Mouse (Mus musculus) liver, embryonic 11.5 days (tissue): Measurements from ENCODE around the gene Coq5. TPM values are rescaled to one million over a fixed set of nuclear protein-coding genes. Genes with fewer than 3 reads are reported as not detected.

Experiments
- ATAC-seq: fragments of 200-750 bp; cut with Nextera tagmentation; replicated peaks from 2 replicates; pipeline ENCODE4 v1.8.0; 2017; ENCODE audit warnings: moderate number of reproducible peaks, mild to moderate bottlenecking, moderate TSS enrichment, moderate library complexity; ENCODE audit not compliant: low FRiP score
- DNase-seq: peaks from one replicate; pipeline ENCODE4 v3.0.0-alpha.2; 2017; ENCODE audit warnings: low spot score
- H3K27ac ChIP-seq: fragments of 300-500 bp; sonication (generic); 2 replicates; pipeline ENCODE4 v1.5.1; 2014; ENCODE audit warnings: mild to moderate bottlenecking, low read depth, low read length, control low read depth
- H3K27me3 ChIP-seq: fragments of 300-500 bp; sonication (generic); replicated peaks from 2 replicates; pipeline ENCODE4 v1.6.1; 2014; ENCODE audit warnings: low read length, mixed read lengths; ENCODE audit not compliant: control insufficient read depth, insufficient read depth
- H3K36me3 ChIP-seq: fragments of 300-500 bp; sonication (generic); 2 replicates; pipeline ENCODE4 v1.6.1; 2014; ENCODE audit warnings: mild to moderate bottlenecking, low read length, moderate library complexity, mixed read lengths; ENCODE audit not compliant: control insufficient read depth, insufficient read depth
- H3K4me1 ChIP-seq: fragments of 300-500 bp; sonication (generic); replicated peaks from 2 replicates; pipeline ENCODE4 v1.6.1; 2014; ENCODE audit warnings: low read length, mixed read lengths; ENCODE audit not compliant: control insufficient read depth, insufficient read depth
- H3K4me2 ChIP-seq: fragments of 300-500 bp; sonication (generic); 2 replicates; pipeline ENCODE4 v1.6.1; 2014; ENCODE audit warnings: mild to moderate bottlenecking, control low read depth, moderate library complexity
- H3K4me3 ChIP-seq: fragments of 300-500 bp; sonication (generic); 2 replicates; pipeline ENCODE4 v1.5.1; 2014; ENCODE audit warnings: low read depth, low read length, control low read depth
- H3K9ac ChIP-seq: fragments of 300-500 bp; sonication (generic); 2 replicates; pipeline ENCODE4 v1.6.1; 2014; ENCODE audit warnings: low read depth, low read length, control low read depth
- H3K9me3 ChIP-seq: fragments of 300-500 bp; sonication (generic); 2 replicates; pipeline ENCODE4 v1.6.1; 2016; ENCODE audit warnings: low read length, inconsistent platforms, mixed read lengths; ENCODE audit not compliant: control insufficient read depth
- WGBS: fragments of 180-500 bp; shearing (Covaris S2); extraction: QIAGEN DNeasy Blood & Tissue Kit; methylation state at CpG from one replicate; pipeline ENCODE4 v1.1.7; 2014; 5-methylcytosine and 5-hydroxymethylcytosine counted together
- polyA plus RNA-seq: library from polyadenylated mRNA; unstranded; fragments of >200 nt; fragmentation: Nextera tagmentation; extraction: Ambion mirVana; gene quantifications from 2 replicates; pipeline ENCODE4 v1.2.1, GENCODE M21; 2014

The Coq5 gene
- polyA plus RNA-seq, 1 experiment from 2014 or later = 67.9 TPM

DNA sequence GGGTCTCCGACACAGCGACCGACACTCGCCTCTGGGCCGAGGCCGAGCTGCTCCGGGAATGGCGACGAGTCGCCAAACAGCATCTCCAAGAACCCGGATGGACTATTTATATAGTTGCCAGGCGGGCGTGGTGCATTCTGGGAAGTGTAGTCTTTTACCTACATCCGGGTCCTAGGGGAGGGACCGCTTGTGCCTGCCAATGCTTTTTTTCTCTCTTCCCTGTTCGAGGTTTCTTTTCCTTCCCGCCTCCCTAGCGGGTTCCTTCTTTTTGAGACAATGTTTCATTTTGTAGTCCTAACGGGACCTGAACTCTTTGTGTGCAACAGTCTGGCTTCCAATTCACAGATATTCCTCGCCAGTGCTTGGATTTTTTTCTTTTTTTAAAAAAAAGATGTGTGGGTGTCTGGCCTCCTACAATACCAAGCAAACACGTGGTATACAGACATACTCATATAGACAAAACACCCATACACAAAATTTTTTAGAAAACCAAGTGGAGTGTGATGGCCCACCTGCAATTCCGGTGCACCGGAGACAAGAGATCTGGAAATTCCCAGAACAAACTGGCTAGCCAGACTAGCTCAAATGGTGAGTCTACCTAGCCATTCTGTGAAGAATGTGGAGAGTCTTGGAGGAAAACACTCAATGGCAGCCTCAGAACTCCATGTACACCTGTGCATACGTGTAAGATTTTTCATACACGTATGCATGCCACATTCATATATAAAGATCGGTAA is 6.5 kb upstream of the Coq5 start, which contains the start of gene Rnf10:
Gene Rnf10, minus strand, starts transcription at position 87 of the 737 bp plus-strand sequence.
- ATAC-seq = peak; percentile 88
- peak within 1 kb of the TSS; percentile 96 for H3K9ac ChIP-seq
- DNase-seq = peak; percentile 99
- H3K4me3 ChIP-seq = peak within 1 kb of the TSS; percentile 98
- no peaks in the 10 kb centered on the region for H3K27me3 ChIP-seq
- peak within 1 kb of the TSS; percentile 88 for H3K4me2 ChIP-seq
- H3K4me1 ChIP-seq = peaks cover 42% of the 10 kb centered on the region
- H3K9me3 ChIP-seq = no peaks in the 10 kb centered on the region
- H3K27ac ChIP-seq = peak within 1 kb of the TSS; percentile 70
- WGBS = 12% methylated on average over 26 of the region's 26 CpGs
- H3K36me3 ChIP-seq = peaks cover 7% of the 10 kb centered on the region; the same call in 1 of the 2 replicates

DNA sequence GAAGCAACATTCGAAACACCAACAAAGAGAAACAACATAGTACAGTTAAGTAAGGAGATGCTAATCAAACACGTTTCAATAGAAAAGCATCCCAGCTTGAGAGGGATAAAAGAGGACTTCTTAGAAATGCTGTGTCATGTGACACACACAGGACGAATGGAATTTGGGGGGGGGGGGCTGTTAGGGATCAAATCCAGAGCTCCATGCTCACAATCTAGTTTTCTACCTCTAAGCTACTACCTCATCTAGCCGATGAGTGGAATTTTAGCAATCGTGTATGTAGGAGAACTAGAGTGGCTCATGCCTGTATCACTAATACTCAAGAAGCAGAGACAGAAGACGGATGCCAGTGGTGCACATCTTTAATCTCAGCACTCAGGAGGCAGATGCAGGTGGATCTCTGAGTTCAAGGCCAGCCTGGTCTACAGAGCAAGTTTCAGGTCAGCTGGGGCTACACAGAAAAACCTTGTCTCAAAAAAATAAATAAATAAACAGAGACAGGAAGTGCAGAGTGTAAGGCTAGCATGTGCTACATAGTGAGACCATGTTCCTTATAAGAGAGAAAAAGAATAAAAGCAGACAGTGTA is 5.8 kb upstream of the Coq5 start:
- Histone ChIP-seq H3K9ac (no peak overlapping the region; the same call in 1 of the 2 replicates), H3K4me3 (peak overlapping the region; percentile 98; the same call in 1 of the 2 replicates), H3K4me2 (peak overlapping the region; percentile 57), H3K9me3 (no peaks in the 10 kb centered on the region), H3K4me1 (peaks cover 41% of the 10 kb centered on the region), H3K27ac (peak overlapping the region; percentile 13; the same call in 1 of the 2 replicates), H3K27me3 (no peaks in the 10 kb centered on the region), H3K36me3 (peaks cover 7% of the 10 kb centered on the region; the same call in 1 of the 2 replicates)
- ATAC-seq (no peak), DNase-seq (no peak)
- WGBS = 69% methylated on average over 6 of the region's 6 CpGs

DNA sequence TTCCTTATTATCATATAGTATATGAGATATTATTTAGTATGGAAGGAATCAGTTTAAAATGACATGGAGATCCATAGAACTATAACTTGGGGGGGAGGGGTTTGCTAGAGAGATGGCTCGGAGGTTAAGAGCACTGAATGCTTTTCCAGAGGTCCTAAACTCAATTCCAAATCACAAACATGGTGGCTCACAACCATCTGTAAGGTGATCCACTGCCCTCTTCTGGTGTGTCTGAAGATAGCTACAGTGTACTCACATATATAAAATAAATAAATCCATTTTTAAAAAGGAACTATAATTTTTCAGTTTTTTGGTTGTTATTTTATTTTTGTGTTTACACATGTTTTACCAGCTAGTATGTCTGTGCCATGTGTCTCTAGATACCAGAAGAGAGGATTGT is 5.1 kb upstream of the Coq5 start:
- no peak overlapping the region for H3K27ac ChIP-seq
- H3K4me1 ChIP-seq = peaks cover 34% of the 10 kb centered on the region
- no peaks in the 10 kb centered on the region for H3K27me3 ChIP-seq
- 65% methylated on average over 1 of the region's 1 CpGs for WGBS
- ATAC-seq (no peak), DNase-seq (no peak)
- no peaks in the 10 kb centered on the region for H3K9me3 ChIP-seq
- H3K36me3 ChIP-seq = peaks cover 5% of the 10 kb centered on the region; the same call in 1 of the 2 replicates
- H3K4me3 ChIP-seq = no peak overlapping the region
- no peak overlapping the region for H3K9ac ChIP-seq
- no peak overlapping the region for H3K4me2 ChIP-seq

DNA sequence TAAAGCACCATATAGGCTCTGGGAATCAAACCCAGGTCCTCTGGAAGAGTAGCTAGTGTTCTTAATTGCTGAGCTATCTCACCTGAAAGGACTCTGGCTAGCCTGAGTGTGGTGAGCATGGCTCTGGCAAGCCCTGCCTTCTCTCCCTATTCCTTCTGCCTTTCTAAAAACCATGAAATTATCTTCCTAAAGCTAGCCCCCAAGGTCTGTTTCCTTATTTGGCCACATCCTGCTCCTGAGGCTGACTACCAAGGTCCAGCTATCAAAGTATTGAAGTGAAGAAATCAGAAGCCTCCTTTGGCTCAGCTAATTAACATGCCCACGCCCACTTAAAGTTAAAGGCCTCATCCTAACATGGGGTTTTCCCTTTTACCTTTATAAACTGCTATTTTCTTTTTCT is 4.7 kb upstream of the Coq5 start:
- 87% methylated on average over 1 of the region's 1 CpGs for WGBS
- Histone ChIP-seq H3K4me2 (no peak overlapping the region), H3K36me3 (0 out of 2 replicates have a peak, but pooled peaks cover under 1% of the 10 kb centered on the region), H3K4me3 (no peak overlapping the region), H3K4me1 (peaks cover 30% of the 10 kb centered on the region), H3K27ac (no peak overlapping the region), H3K27me3 (no peaks in the 10 kb centered on the region), H3K9ac (no peak overlapping the region), H3K9me3 (no peaks in the 10 kb centered on the region)
- DNase-seq = no peak
- ATAC-seq = no peak

DNA sequence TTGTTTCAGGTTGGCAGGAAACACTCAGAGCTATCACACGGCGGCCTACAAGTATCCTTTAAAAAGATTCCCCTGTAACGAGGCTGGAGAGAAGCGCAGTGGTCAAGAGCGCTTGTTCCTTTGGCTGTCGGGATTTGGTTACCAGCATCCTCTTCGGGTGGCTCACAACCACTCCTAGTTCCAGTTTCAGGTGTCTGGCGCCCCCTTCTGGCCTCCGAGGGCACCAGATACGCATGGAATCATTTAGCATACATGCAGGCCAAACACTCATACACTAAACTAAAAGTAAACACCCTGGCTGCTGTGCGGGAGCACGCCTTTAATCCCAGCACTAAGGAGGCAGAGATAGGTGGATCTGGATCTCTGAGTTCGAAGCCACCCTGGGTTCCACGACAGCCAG is 3.5 kb upstream of the Coq5 start:
- 49% methylated on average over 14 of the region's 14 CpGs for WGBS
- DNase-seq (no peak), ATAC-seq (no peak)
- Histone ChIP-seq H3K9ac (no peak overlapping the region), H3K9me3 (no peaks in the 10 kb centered on the region), H3K4me2 (no peak overlapping the region), H3K4me3 (no peak overlapping the region), H3K27ac (no peak overlapping the region), H3K36me3 (no peaks in the 10 kb centered on the region), H3K27me3 (no peaks in the 10 kb centered on the region), H3K4me1 (peaks cover 23% of the 10 kb centered on the region)

DNA sequence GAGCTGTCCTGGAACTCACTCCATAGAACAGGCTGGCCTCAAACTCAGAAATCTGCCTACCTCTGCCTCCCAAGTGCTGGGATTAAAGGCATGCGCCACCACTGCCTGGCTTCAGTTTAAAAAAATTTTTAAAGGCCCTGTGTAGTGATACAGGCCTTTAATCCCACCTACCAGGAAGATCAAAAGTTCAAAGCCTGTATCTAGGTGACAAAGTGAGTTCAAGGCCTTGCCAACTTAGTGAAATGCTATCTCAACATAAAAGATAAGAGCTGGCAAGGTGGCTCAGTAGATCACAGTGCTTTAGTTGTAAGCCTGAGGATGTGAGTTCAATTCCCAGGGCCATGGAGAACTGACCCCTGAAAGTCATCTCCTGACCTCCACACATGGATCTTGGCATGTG is 1.4 kb upstream of the Coq5 start:
- Histone ChIP-seq H3K27me3 (no peaks in the 10 kb centered on the region), H3K4me2 (no peak overlapping the region), H3K27ac (no peak overlapping the region), H3K9ac (no peak overlapping the region), H3K4me1 (peaks cover 18% of the 10 kb centered on the region), H3K4me3 (no peak overlapping the region), H3K36me3 (no peaks in the 10 kb centered on the region), H3K9me3 (no peaks in the 10 kb centered on the region)
- DNase-seq (no peak), ATAC-seq (no peak)
- 85% methylated on average over 1 of the region's 1 CpGs for WGBS

DNA sequence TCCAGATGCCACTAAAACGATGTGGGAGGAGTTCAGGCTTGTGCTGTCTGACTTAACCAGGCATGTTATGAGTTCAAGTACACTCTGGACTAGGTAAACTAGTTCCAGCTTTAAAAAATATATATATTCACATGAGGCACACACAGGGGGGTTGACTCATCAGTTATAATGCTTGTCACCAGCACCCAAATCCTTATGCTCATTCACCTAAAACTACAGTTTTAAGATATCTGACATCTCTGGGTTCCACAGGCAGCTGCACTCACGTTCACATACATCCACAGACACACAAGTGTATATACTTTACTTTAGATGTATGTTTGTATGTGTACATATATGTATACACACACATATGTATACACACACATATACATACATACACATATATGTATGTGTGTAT is 681 bp upstream of the Coq5 start:
- no peak for ATAC-seq
- no peaks in the 10 kb centered on the region for H3K9me3 ChIP-seq
- peaks cover 14% of the 10 kb centered on the region for H3K4me1 ChIP-seq

DNA sequence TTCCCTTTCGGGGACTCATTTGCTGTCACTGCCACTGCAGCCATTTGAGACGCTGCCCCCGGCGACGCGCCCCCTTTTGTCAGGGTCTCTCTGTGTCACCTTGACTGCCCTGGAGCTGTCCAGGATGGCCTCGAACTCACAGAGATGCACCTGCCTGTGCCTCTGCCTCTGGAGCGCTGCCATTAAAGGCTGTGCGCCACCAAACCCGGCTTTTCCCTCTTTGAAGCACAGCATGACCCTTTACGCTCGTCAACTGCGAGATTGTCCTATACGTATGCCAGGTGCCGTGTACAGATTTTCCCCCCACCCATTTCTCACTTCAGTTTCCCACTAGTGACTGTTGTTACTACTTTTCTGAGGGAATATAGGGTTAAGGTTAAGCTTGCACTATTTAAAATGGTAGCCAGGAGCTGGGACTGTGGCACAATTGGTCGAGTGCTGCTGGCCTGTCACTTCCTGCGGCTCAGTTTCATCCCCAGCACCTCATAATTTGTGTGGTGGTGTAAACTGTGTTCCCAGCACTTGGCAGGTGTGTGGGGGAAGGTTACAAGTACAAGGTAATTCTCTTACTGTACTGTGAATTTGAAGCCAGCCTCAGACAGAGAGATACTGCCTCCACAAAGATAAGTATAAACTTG is 703 bp downstream of the Coq5 start:
- H3K4me1 ChIP-seq = peaks cover 11% of the 10 kb centered on the region

More for the DNA sequence above, 681 bp upstream of the Coq5 start:
- no peaks in the 10 kb centered on the region for H3K27me3 ChIP-seq
- peaks cover 3% of the 10 kb centered on the region for H3K36me3 ChIP-seq
- DNase-seq = no peak
- H3K4me3 ChIP-seq = no peak overlapping the region
- no peak overlapping the region for H3K9ac ChIP-seq
- H3K27ac ChIP-seq = no peak overlapping the region
- WGBS = 69% methylated on average over 2 of the region's 2 CpGs
- H3K4me2 ChIP-seq = no peak overlapping the region

More for the DNA sequence above, 703 bp downstream of the Coq5 start:
- H3K4me3 ChIP-seq = peak overlapping the region; percentile 99
- H3K9ac ChIP-seq = peak overlapping the region; percentile 87
- no peaks in the 10 kb centered on the region for H3K27me3 ChIP-seq
- DNase-seq (no peak), ATAC-seq (peak; percentile 30)
- no peaks in the 10 kb centered on the region for H3K9me3 ChIP-seq
- H3K27ac ChIP-seq = peak overlapping the region; percentile 48
- H3K36me3 ChIP-seq = peaks cover 10% of the 10 kb centered on the region
- 6% methylated on average over 17 of the region's 17 CpGs for WGBS
- H3K4me2 ChIP-seq = peak overlapping the region; percentile 93
